Mouse (Mus musculus): ENCODE data around the gene Ep400.

DNA sequence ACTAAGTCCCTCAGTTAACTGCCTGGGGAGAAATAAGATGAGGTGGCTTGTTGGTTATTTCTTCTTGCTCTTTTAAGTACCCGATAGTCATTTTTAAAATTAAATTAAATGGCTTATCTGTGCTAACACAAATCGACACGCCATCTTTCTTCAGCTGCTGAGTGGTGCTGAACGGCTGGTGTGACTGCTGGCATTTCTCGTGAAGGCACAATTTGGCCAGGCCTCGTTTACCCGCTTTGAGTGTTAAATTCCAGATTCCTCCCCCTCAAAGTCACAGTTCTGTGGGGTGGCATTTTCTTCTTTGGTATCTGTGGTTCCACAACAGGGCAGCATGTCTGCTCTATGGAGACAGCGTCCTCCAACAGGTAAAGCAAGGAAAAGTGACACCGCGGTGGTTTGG lies 143.2 kb downstream of the Ep400 start:
- no peak for TF ChIP-seq CTCF (conservative IDR thresholded peaks at IDR 0.05; ENCODE audit: low read length)
- TF ChIP-seq NANOG (IDR thresholded peaks at IDR 0.05; ENCODE audit: borderline replicate concordance, low read length) = no peak
- no peak for TF ChIP-seq POU5F1 (IDR thresholded peaks at IDR 0.05; ENCODE audit: borderline replicate concordance, low read length)

Data from E14TG2a.4 (cell line).